Mouse (Mus musculus): Measurements from ENCODE around the gene Snap25. TPM values are rescaled to one million over a fixed set of nuclear protein-coding genes. Genes with fewer than 3 reads are reported as not detected.

Gene Snap25
- total and polyA plus RNA-seq, 2 experiments from 2014 or later = 0.33 TPM; not detected in 1

DNA sequence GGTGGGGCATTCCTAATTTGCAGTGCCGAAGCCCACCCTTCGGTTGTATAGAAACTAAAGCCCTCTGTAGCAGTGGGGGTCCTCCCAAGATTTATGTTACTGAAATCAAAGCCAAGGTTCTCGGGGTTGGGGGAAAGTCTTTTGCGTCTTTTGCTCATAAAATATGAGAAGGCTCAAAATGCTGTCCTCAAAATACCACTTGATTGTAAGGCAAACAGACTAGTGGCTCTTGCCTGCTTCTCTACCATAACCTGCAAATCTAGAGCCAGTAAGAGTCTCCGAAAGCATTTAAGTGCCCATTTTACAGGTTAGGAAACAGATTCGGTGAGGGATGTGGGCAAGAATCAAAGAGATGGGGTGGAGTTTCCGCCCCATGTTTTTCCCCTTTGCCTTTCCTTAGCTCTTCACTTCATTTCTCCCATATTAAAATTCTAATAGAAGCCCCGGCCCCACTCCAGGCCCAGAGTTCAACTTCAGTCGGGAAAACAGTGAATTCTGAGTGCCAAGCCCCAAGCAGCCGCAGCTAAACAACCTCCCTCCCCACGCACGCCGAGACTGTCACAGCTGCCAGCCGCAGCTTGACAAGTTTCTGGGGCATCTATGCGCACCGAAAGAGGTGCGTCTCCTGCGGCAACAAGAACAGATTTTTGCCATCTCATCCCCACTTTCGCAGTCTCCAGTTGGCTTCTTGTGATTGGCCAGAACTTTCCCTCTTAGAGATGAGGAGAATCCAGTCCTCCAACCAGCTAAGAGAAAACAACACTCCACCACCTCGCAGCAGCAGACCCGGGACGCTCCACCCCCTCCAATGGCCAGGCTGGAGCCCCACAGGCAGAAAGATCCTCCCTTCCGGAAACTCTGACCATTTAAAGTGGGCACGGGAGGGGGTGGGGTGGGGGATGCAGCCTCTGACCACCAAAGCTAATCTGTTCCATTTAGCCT lies 33.7 kb upstream of the Snap25 start:
- Histone ChIP-seq H3K36me3 (replicated peaks; ENCODE audit: control insufficient read depth, insufficient read depth, low read length) (no peaks in the 10 kb centered on the region), H3K4me2 (ENCODE audit: low read depth, low read length) (peak overlapping the region; percentile 94), H3K9me3 (replicated peaks; ENCODE audit: control insufficient read depth, low read length) (no peaks in the 10 kb centered on the region), H3K27ac (ENCODE audit: low read depth) (peak overlapping the region; percentile 93), H3K4me3 (ENCODE audit: low read depth, low read length) (peak overlapping the region; percentile 67), H3K4me1 (ENCODE audit: control insufficient read depth, insufficient read depth) (peaks cover 8% of the 10 kb centered on the region; the same call in 1 of the 2 replicates), H3K9ac (replicated peaks; ENCODE audit: low read depth, low read length) (peak overlapping the region; percentile 66), H3K27me3 (ENCODE audit: control insufficient read depth, insufficient read depth, low read length) (no peaks in the 10 kb centered on the region)
- ATAC-seq (ENCODE audit: insufficient read depth, low read depth) = peak; percentile 87
- TF ChIP-seq CTCF (IDR thresholded peaks at IDR 0.05; ENCODE audit: low read depth) (no peak), EP300 (IDR thresholded peaks at IDR 0.05; ENCODE audit: low read depth) (no peak)
- WGBS = under 1% methylated on average over 24 of the region's 24 CpGs
- DNase-seq (ENCODE audit: low spot score) = peak; percentile 96

DNA sequence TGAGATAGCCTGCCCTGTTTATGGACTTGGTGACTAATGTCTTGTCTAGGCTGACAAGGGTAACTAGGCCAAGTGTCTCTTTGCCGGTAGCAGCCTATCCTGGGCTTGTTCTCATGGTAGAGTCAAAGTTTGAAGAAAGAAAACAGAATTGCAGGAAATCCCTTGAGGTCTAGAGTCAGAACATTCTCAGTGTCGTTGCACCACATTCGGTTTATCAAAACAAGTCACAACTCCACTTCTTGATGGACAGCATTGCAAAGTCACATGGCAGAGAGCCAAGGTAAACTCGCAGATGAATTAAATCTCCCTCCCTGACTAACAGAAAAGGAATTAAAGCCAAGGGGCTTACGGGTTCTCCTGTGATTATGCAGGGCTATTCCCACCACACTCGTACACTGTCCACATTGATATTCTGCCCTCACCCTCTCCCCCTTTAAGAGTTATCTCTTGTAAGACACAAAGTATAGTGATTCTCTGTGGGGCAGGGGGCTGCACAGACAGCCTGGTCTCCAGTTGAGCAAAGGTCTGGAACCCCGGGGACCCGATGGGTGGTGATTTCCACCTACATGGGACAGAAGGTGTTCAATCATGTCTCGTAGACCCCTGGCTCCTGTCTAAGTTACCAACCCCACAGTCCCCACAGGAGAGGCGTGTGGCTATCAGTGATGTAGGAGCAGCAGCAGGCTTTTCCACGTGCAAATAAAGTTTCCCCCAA lies 30.9 kb upstream of the Snap25 start:
- no peak overlapping the region for H3K9ac ChIP-seq (replicated peaks; ENCODE audit: low read depth, low read length)
- DNase-seq (ENCODE audit: low spot score) (peak; percentile 63), ATAC-seq (ENCODE audit: insufficient read depth, low read depth) (no peak)
- H3K9me3 ChIP-seq (replicated peaks; ENCODE audit: control insufficient read depth, low read length) = no peaks in the 10 kb centered on the region
- no peaks in the 10 kb centered on the region for H3K27me3 ChIP-seq (ENCODE audit: control insufficient read depth, insufficient read depth, low read length)
- 40% methylated on average over 11 of the region's 11 CpGs for WGBS
- no peaks in the 10 kb centered on the region for H3K36me3 ChIP-seq (replicated peaks; ENCODE audit: control insufficient read depth, insufficient read depth, low read length)
- no peak overlapping the region for H3K4me3 ChIP-seq (ENCODE audit: low read depth, low read length)
- H3K4me1 ChIP-seq (ENCODE audit: control insufficient read depth, insufficient read depth) = peaks cover 23% of the 10 kb centered on the region
- peak overlapping the region; percentile 39; the same call in 1 of the 2 replicates for H3K27ac ChIP-seq (ENCODE audit: low read depth)
- H3K4me2 ChIP-seq (ENCODE audit: low read depth, low read length) = no peak overlapping the region
- TF ChIP-seq CTCF (IDR thresholded peaks at IDR 0.05; ENCODE audit: low read depth) (no peak), EP300 (IDR thresholded peaks at IDR 0.05; ENCODE audit: low read depth) (no peak)

DNA sequence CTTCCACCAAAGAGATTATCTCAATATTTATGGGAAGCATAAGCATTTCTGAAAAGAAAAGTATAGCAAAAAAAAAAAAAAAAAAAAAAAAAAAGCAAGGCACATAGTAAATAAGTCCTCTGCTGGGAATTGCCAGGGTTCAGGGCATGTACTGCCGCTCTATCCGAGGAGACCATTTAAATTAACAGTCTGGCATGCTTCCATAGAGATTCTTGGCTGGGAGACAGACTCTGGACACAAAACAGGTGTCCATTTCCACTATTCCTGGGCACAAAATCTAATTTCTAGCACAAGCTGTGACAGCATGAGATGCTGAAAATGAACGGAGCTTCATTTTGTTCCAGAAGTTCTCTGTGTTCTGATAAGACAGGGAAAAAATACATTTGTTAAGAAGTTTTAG lies 27.1 kb upstream of the Snap25 start:
- Histone ChIP-seq H3K4me3 (ENCODE audit: low read depth, low read length) (no peak overlapping the region), H3K9ac (replicated peaks; ENCODE audit: low read depth, low read length) (no peak overlapping the region), H3K36me3 (replicated peaks; ENCODE audit: control insufficient read depth, insufficient read depth, low read length) (no peaks in the 10 kb centered on the region), H3K27ac (ENCODE audit: low read depth) (peak overlapping the region; percentile 51), H3K4me1 (ENCODE audit: control insufficient read depth, insufficient read depth) (peaks cover 31% of the 10 kb centered on the region), H3K27me3 (ENCODE audit: control insufficient read depth, insufficient read depth, low read length) (no peaks in the 10 kb centered on the region), H3K9me3 (replicated peaks; ENCODE audit: control insufficient read depth, low read length) (no peaks in the 10 kb centered on the region), H3K4me2 (ENCODE audit: low read depth, low read length) (no peak overlapping the region)
- TF ChIP-seq CTCF (IDR thresholded peaks at IDR 0.05; ENCODE audit: low read depth) = no peak
- TF ChIP-seq EP300 (IDR thresholded peaks at IDR 0.05; ENCODE audit: low read depth) = no peak
- ATAC-seq (ENCODE audit: insufficient read depth, low read depth) = peak; percentile 85
- WGBS = 12% methylated on average over 3 of the region's 3 CpGs
- DNase-seq (ENCODE audit: low spot score) = peak; percentile 72

DNA sequence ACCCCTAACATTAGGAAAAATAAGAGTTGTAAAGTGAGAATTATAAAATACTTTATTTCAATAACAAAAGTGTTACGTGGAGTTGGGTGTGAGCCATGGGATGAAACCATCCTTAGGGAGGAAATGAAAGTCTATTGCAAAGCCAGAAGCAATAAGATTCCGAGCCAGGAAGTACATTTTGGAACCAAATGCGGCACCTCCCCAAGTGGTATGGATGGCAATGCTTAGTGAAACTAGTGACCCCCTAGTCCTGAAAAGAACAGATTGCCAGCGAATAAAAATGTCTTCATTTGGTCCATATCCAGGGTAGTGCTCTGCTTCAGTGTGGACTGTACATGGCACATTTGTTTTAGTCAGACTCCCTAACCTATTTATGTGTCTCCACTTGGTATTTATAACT lies 25.9 kb upstream of the Snap25 start:
- no peaks in the 10 kb centered on the region for H3K36me3 ChIP-seq (replicated peaks; ENCODE audit: control insufficient read depth, insufficient read depth, low read length)
- no peak for ATAC-seq (ENCODE audit: insufficient read depth, low read depth)

GRCm38 (mm10) chr2:136689476-136689875 lies 23.8 kb upstream of the Snap25 start:
- DNase-seq (ENCODE audit: low spot score) = no peak
- no peaks in the 10 kb centered on the region for H3K36me3 ChIP-seq (replicated peaks; ENCODE audit: control insufficient read depth, insufficient read depth, low read length)
- no peak overlapping the region for H3K4me3 ChIP-seq (ENCODE audit: low read depth, low read length)
- no peaks in the 10 kb centered on the region for H3K27me3 ChIP-seq (ENCODE audit: control insufficient read depth, insufficient read depth, low read length)
- no peak overlapping the region for H3K9ac ChIP-seq (replicated peaks; ENCODE audit: low read depth, low read length)
- no peak overlapping the region for H3K27ac ChIP-seq (ENCODE audit: low read depth)
- WGBS = 15% methylated on average over 4 of the region's 4 CpGs
- TF ChIP-seq CTCF (IDR thresholded peaks at IDR 0.05; ENCODE audit: low read depth) (no peak), EP300 (IDR thresholded peaks at IDR 0.05; ENCODE audit: low read depth) (no peak)
- no peaks in the 10 kb centered on the region for H3K9me3 ChIP-seq (replicated peaks; ENCODE audit: control insufficient read depth, low read length)
- H3K4me2 ChIP-seq (ENCODE audit: low read depth, low read length) = no peak overlapping the region
- peaks cover 27% of the 10 kb centered on the region for H3K4me1 ChIP-seq (ENCODE audit: control insufficient read depth, insufficient read depth)
- no peak for ATAC-seq (ENCODE audit: insufficient read depth, low read depth)

More for the DNA sequence above, 25.9 kb upstream of the Snap25 start:
- no peaks in the 10 kb centered on the region for H3K9me3 ChIP-seq (replicated peaks; ENCODE audit: control insufficient read depth, low read length)
- TF ChIP-seq EP300 (IDR thresholded peaks at IDR 0.05; ENCODE audit: low read depth) (no peak), CTCF (IDR thresholded peaks at IDR 0.05; ENCODE audit: low read depth) (no peak)
- H3K4me2 ChIP-seq (ENCODE audit: low read depth, low read length) = no peak overlapping the region
- H3K27me3 ChIP-seq (ENCODE audit: control insufficient read depth, insufficient read depth, low read length) = no peaks in the 10 kb centered on the region
- H3K27ac ChIP-seq (ENCODE audit: low read depth) = peak overlapping the region; percentile 34; the same call in 1 of the 2 replicates
- H3K4me3 ChIP-seq (ENCODE audit: low read depth, low read length) = no peak overlapping the region
- 62% methylated on average over 4 of the region's 4 CpGs for WGBS
- DNase-seq (ENCODE audit: low spot score) = no peak
- H3K9ac ChIP-seq (replicated peaks; ENCODE audit: low read depth, low read length) = no peak overlapping the region
- H3K4me1 ChIP-seq (ENCODE audit: control insufficient read depth, insufficient read depth) = peaks cover 30% of the 10 kb centered on the region

Measured in heart, postnatal 0 days (tissue).